Mouse (Mus musculus) adrenal gland, adult 18-20 months (tissue): ENCODE results near the gene Phf5a. TPM values are rescaled to one million over a fixed set of nuclear protein-coding genes. Genes with fewer than 3 reads are reported as not detected.
A peak's percentile ranks its signal among the peaks of the same experiment; 100 is the strongest.

Experiments
- DNase-seq, 2 experiments: peaks; one replicate each; pipeline ENCODE4 v3.0.0; 2021 to 2022; ENCODE audit warnings: low spot score in 2 of 2
- total RNA-seq, 2 experiments: library from RNA; stranded (reverse); gene quantifications; 1 replicate in 1 of 2; 2 replicates in 1 of 2; pipeline ENCODE4 v1.2.3; 2021

Phf5a gene
- total RNA-seq, 2 experiments from 2014 or later = 54.3 to 55.6 TPM

- DNase-seq = no peak
Observed at GRCm38 (mm10) chr15:81886795-81887550, 15.3 kb upstream of the Phf5a start.

- no peak for DNase-seq
Observed at GRCm38 (mm10) chr15:81885418-81885934, 13.8 kb upstream of the Phf5a start.

GRCm38 (mm10) chr15:81882348-81882747 is 10.6 kb upstream of the Phf5a start:
- DNase-seq = no peak

- DNase-seq = no peak
Observed at GRCm38 (mm10) chr15:81879531-81880401, 8.1 kb upstream of the Phf5a start.

GRCm38 (mm10) chr15:81872262-81873136 is 788 bp upstream of the Phf5a start, which contains the start of gene Aco2:
TSS of gene Aco2 (plus strand) at chr15:81872309.
- peak; percentile 98 to 99 for DNase-seq

GRCm38 (mm10) chr15:81869985-81870384 is 1.7 kb downstream of the Phf5a start:
- DNase-seq = no peak

GRCm38 (mm10) chr15:81864238-81864637 is 7.5 kb downstream of the Phf5a start:
- no peak for DNase-seq

- no peak for DNase-seq
Observed at GRCm38 (mm10) chr15:81860471-81861135, 11.1 kb downstream of the Phf5a start.

- peak; percentile 75 to 76 for DNase-seq
Observed at GRCm38 (mm10) chr15:81859330-81860255, 12.1 kb downstream of the Phf5a start.

- peak; percentile 68 to 72 for DNase-seq
Observed at GRCm38 (mm10) chr15:81858517-81859329, 13.0 kb downstream of the Phf5a start, which contains the start of gene Tob2. TSS of gene Tob2 (minus strand) at chr15:81858796.

- peak; percentile 96 to 98 for DNase-seq
Observed at GRCm38 (mm10) chr15:81858138-81858516, 13.6 kb downstream of the Phf5a start.

- no peak for DNase-seq
Observed at GRCm38 (mm10) chr15:81857724-81858116, 14.0 kb downstream of the Phf5a start.

GRCm38 (mm10) chr15:81856938-81857723 is 14.6 kb downstream of the Phf5a start:
- peak; percentile 15 to 33 for DNase-seq

- peak; percentile 68 to 71 for DNase-seq
Observed at GRCm38 (mm10) chr15:81856030-81856790, 15.5 kb downstream of the Phf5a start.

GRCm38 (mm10) chr15:81853081-81853480 is 18.6 kb downstream of the Phf5a start:
- no peak for DNase-seq

- no peak for DNase-seq
Observed at GRCm38 (mm10) chr15:81852411-81853000, 19.2 kb downstream of the Phf5a start.
